Mouse (Mus musculus) kidney, adult 8-10 months (tissue): Measurements from ENCODE around the gene Has3.

ENCODE experiments used
- DNase-seq, 2 experiments: peaks; one replicate each; pipeline ENCODE4 v3.0.0; 2022

Has3 gene

GRCm38 (mm10) chr8:106933506-106934143 lies 63.6 kb downstream of the Has3 start:
- DNase-seq, result no peak
